In the genomic region with DNA sequence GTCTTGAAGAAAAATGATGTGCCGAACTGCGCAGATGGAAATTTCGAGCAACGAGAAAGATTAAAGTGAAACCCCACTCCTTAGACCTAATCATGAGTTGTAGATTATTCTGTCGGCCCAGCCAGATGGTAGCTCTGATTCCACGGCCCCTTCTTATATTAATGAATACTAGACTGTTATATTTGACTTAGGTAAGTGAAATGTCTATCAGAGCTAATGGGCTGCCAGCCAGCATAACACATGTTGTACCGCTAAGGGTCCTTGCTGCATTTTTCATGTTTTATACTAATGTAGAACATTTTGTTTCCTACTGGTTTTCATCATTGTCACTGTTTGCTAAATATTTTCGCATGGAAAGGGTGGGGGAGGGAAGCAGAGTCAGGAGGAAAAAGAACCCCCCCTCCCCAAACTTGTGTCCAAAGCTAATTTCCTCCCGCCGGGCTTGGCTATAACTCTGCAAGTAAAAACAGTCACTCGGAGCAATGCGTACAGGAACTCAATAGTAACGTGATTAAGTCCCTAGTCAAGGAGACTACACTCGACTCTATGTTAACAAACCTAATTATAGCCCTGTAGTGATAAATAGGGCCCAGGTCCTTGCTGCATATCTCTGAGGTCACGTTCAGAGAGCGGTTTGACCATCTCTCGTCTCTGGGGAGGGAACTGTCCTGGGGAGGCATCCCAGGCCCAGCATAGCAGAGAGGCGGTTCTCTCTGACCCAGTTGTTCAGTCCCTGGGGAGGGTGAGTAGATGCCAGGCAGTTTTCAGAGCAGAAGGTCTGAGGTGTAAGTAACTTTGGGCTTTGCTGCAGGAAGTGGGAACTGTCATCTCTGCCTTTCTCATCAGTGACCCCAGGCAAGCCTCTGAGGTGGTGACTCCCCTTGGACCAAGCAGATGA, we compare ENCODE assay signal across 7 mouse cellular contexts. TPM values are rescaled to one million over a fixed set of nuclear protein-coding genes. Genes with fewer than 3 reads are reported as not detected.
DNase-seq lines count a peak whose midpoint lies in the region; ATAC-seq lines count a peak whose summit lies in the region.

No protein-coding gene starts in this region.

- no peaks in the 10 kb centered on the region; the same call in 1 of the 2 replicates for H3K27me3 ChIP-seq in neural tube, embryonic 15.5 days (replicated peaks)
- no peaks in the 10 kb centered on the region for H3K27me3 ChIP-seq in heart, embryonic 13.5 days (replicated peaks)

- no peak overlapping the region for H3K4me3 ChIP-seq in neural tube, embryonic 15.5 days (replicated peaks)
- peak overlapping the region; percentile 27; the same call in 1 of the 2 replicates for H3K4me3 ChIP-seq in heart, embryonic 13.5 days

- H3K27ac ChIP-seq in neural tube, embryonic 15.5 days (replicated peaks): no peak overlapping the region
- H3K27ac ChIP-seq in heart, embryonic 13.5 days (replicated peaks): peak overlapping the region; percentile 66

- no peak overlapping the region for H3K9ac ChIP-seq in neural tube, embryonic 15.5 days (replicated peaks)
- H3K9ac ChIP-seq in heart, embryonic 13.5 days: no peak overlapping the region; the same call in 1 of the 2 replicates

- H3K36me3 ChIP-seq in neural tube, embryonic 15.5 days: no peaks in the 10 kb centered on the region
- no peaks in the 10 kb centered on the region for H3K36me3 ChIP-seq in heart, embryonic 13.5 days

- WGBS in neural tube, embryonic 15.5 days: 45% methylated on average over 18 of the region's 18 CpGs
- WGBS in heart, embryonic 13.5 days: 25% methylated on average over 18 of the region's 18 CpGs

- H3K4me2 ChIP-seq in neural tube, embryonic 15.5 days: no peak overlapping the region
- peak overlapping the region; percentile 62 for H3K4me2 ChIP-seq in heart, embryonic 13.5 days

- H3K9me3 ChIP-seq in neural tube, embryonic 15.5 days (replicated peaks): no peaks in the 10 kb centered on the region
- H3K9me3 ChIP-seq in heart, embryonic 13.5 days: no peaks in the 10 kb centered on the region

- ATAC-seq in neural tube, embryonic 15.5 days (ENCODE audit: low FRiP score): no peak
- no peak for ATAC-seq in heart, embryonic 13.5 days (ENCODE audit: extremely low read depth, insufficient number of reproducible peaks, low FRiP score, low TSS enrichment)

- H3K4me1 ChIP-seq in neural tube, embryonic 15.5 days: peaks cover 13% of the 10 kb centered on the region
- H3K4me1 ChIP-seq in heart, embryonic 13.5 days: peaks cover 33% of the 10 kb centered on the region

- peak; percentile 36 for DNase-seq in neural tube, embryonic 10.5 days (ENCODE audit: extremely low spot score, low spot score)
- peak; percentile 56 to 68 for DNase-seq in kidney, postnatal 4 days
- DNase-seq in retina, embryonic 14.5 days (ENCODE audit: low spot score): peak; percentile 4
- no peak for DNase-seq in cerebellum, postnatal 25 days
- no peak for DNase-seq in left cerebral cortex, adult 18-20 months (ENCODE audit: low spot score in 2 of 2)

RNA-seq across cellular contexts. Expression of a gene that starts 56.0 kb away (rescaled TPM):
- polyA plus RNA-seq in neural tube, embryonic 15.5 days (2015; fragmentation: Nextera tagmentation; extraction: Ambion mirVana): 52.8 and 59.0 TPM in 2 replicates
- polyA plus RNA-seq in heart, embryonic 13.5 days (2015; fragmentation: Nextera tagmentation; extraction: Ambion mirVana): 36.7 and 44.7 TPM in 2 replicates
- 10 to 100 TPM; 26.7 to 34.2 TPM for total RNA-seq in left cerebral cortex, adult 18-20 months (2021)

Comparison
In these comparisons a context has a peak if more than half of its experiments do, and no peak if none do; other contexts are left out.
1. DNase-seq: peak in neural tube, embryonic 10.5 days (single experiment), kidney, postnatal 4 days (2 of 2) and retina, embryonic 14.5 days (single experiment); none in cerebellum, postnatal 25 days (0 of 2) and left cerebral cortex, adult 18-20 months (0 of 2).